In the genomic region with DNA sequence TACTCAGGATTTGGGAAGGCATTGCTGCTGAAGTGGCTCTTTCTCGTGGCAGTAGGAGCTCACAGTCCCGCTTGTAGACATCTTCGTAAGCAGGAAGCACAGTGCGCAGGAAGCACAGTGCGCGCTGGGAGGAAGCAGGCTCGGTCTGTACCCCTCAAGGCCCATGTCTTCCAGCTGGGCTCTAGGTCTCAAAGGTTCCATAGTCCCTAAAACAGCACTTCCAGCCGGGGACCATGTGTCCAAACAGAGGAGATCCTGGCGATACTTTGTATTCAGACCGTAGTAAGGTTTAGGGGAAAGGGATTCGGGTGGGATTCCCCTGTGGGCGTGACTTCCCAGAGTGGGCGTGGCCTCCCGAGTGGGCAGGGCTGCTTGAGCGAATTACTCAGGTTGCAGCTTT, we compare ENCODE assay signal across 9 mouse cellular contexts. TPM values are rescaled to one million over a fixed set of nuclear protein-coding genes. Genes with fewer than 3 reads are reported as not detected.
DNase-seq lines count a peak whose midpoint lies in the region; ATAC-seq and TF ChIP-seq lines count a peak whose summit lies in the region.
"Had no signal": no experiment of that assay in that cellular context is flagged by ENCODE, and none has a peak within 500 bp of the region (broad histone marks: within the 10 kb centered on the region; RNA-seq: fewer than 3 reads in every experiment).

No protein-coding gene starts in this region.

- H3K79me2 ChIP-seq in liver, adult 2 months (ENCODE audit: control insufficient read depth, insufficient read depth, low read length) = no peaks in the 10 kb centered on the region

- peaks cover 25% of the 10 kb centered on the region for H3K4me1 ChIP-seq in embryonic facial prominence, embryonic 14.5 days (ENCODE audit: control insufficient read depth, insufficient read depth, low read length)
- peaks cover 22% of the 10 kb centered on the region for H3K4me1 ChIP-seq in hindbrain, embryonic 12.5 days
- peaks cover 3% of the 10 kb centered on the region; the same call in 1 of the 2 replicates for H3K4me1 ChIP-seq in liver, adult 2 months (ENCODE audit: control insufficient read depth, insufficient read depth, low read length)

- TF ChIP-seq CTCF in liver, adult 2 months (IDR thresholded peaks at IDR 0.05; ENCODE audit: low read depth, low read length) = no peak

- H3K27ac ChIP-seq in embryonic facial prominence, embryonic 14.5 days (replicated peaks; ENCODE audit: low read depth, low read length) = peak overlapping the region; percentile 78
- peak overlapping the region; percentile 41 for H3K27ac ChIP-seq in hindbrain, embryonic 12.5 days
- no peak overlapping the region for H3K27ac ChIP-seq in liver, adult 2 months (replicated peaks; ENCODE audit: insufficient read depth, low read depth, low read length)

- DNase-seq in retina, postnatal 1 day = peak; percentile 37
- DNase-seq in retina, embryonic 14.5 days (ENCODE audit: low spot score) = no peak
- DNase-seq in embryonic facial prominence, embryonic 14.5 days (ENCODE audit: low spot score) = peak; percentile 53
- no peak for DNase-seq in liver, adult 2 months (ENCODE audit: extremely low read depth, low read depth, low spot score)
- DNase-seq in naive thymus-derived CD4-positive, alpha-beta T cell, adult 2 months (ENCODE audit: low read depth) = peak; percentile 72
- DNase-seq in left cerebral cortex, postnatal 36 days (ENCODE audit: low spot score in 2 of 2) = no peak
- DNase-seq in layer of hippocampus, postnatal 14 days (ENCODE audit: low spot score in 2 of 2) = no peak

- peak overlapping the region; percentile 48 for H3K4me2 ChIP-seq in embryonic facial prominence, embryonic 14.5 days (ENCODE audit: low read depth, low read length)
- H3K4me2 ChIP-seq in hindbrain, embryonic 12.5 days (replicated peaks) = peak overlapping the region; percentile 43

- H3K4me3 ChIP-seq in embryonic facial prominence, embryonic 14.5 days (ENCODE audit: low read depth, low read length) = peak overlapping the region; percentile 34
- peak overlapping the region; percentile 13; the same call in 1 of the 2 replicates for H3K4me3 ChIP-seq in hindbrain, embryonic 12.5 days
- H3K4me3 ChIP-seq in liver, adult 2 months (ENCODE audit: insufficient read depth, low read depth, low read length) = peak overlapping the region; percentile 40
- H3K4me3 ChIP-seq: myocyte had no signal

- H3K9ac ChIP-seq in embryonic facial prominence, embryonic 14.5 days (ENCODE audit: low read depth, low read length) = peak overlapping the region; percentile 51
- H3K9ac ChIP-seq in hindbrain, embryonic 12.5 days = peak overlapping the region; percentile 20
- H3K9ac ChIP-seq in liver, adult 2 months (ENCODE audit: low read depth, low read length) = peak overlapping the region; percentile 26

- no peak for TF ChIP-seq POLR2A in liver, adult 2 months (IDR thresholded peaks at IDR 0.05; ENCODE audit: extremely low read depth, insufficient read depth, low read length)

- H3K36me3 ChIP-seq in embryonic facial prominence, embryonic 14.5 days (ENCODE audit: control insufficient read depth, insufficient read depth, low read length) = no peaks in the 10 kb centered on the region
- H3K36me3 ChIP-seq in hindbrain, embryonic 12.5 days = no peaks in the 10 kb centered on the region
- no peaks in the 10 kb centered on the region for H3K36me3 ChIP-seq in liver, adult 2 months (ENCODE audit: control insufficient read depth, insufficient read depth, low read length)

- ATAC-seq in embryonic facial prominence, embryonic 14.5 days (ENCODE audit: low read depth) = no peak
- no peak for ATAC-seq in hindbrain, embryonic 12.5 days (ENCODE audit: low FRiP score)

- no peaks in the 10 kb centered on the region for H3K27me3 ChIP-seq in embryonic facial prominence, embryonic 14.5 days (replicated peaks; ENCODE audit: control insufficient read depth, insufficient read depth, low read length)
- H3K27me3 ChIP-seq in hindbrain, embryonic 12.5 days = peaks cover 4% of the 10 kb centered on the region; the same call in 1 of the 2 replicates
- H3K27me3 ChIP-seq in liver, adult 2 months (ENCODE audit: control insufficient read depth, insufficient read depth, low read length) = no peaks in the 10 kb centered on the region

- 31% methylated on average over 15 of the region's 15 CpGs for WGBS in embryonic facial prominence, embryonic 14.5 days
- 50% methylated on average over 15 of the region's 15 CpGs for WGBS in hindbrain, embryonic 12.5 days
- WGBS in liver, adult 2 months = 51% methylated on average over 15 of the region's 15 CpGs

- intact Hi-C loops in left cerebral cortex, postnatal 36 days (cut with DNase I) = loop anchor here (1.0 to 10.0 kb wide), 4 partner anchors 38 to 290 kb away; no protein-coding TSS in a partner anchor

- peaks cover 2% of the 10 kb centered on the region; the same call in 1 of the 2 replicates for H3K9me3 ChIP-seq in embryonic facial prominence, embryonic 14.5 days (ENCODE audit: control insufficient read depth, low read length)
- peaks cover 3% of the 10 kb centered on the region for H3K9me3 ChIP-seq in hindbrain, embryonic 12.5 days (replicated peaks)

RNA-seq across cellular contexts. Expression of a gene that starts 24.5 kb away (rescaled TPM):
- polyA plus RNA-seq in embryonic facial prominence, embryonic 14.5 days (2014; fragmentation: Nextera tagmentation; extraction: Ambion mirVana) = 115 and 138 TPM in 2 replicates
- 165 and 179 TPM in 2 replicates for polyA plus RNA-seq in hindbrain, embryonic 12.5 days (2016; fragmentation: Nextera tagmentation; extraction: Ambion mirVana)
- total RNA-seq in liver, adult 2 months (2014; rRNA removed) = 18.8 and 20.7 TPM in 2 replicates
- 21.2 and 29.0 TPM in 2 replicates for polyA plus RNA-seq in liver, adult 2 months (2012; rRNA removed)
- total RNA-seq in left cerebral cortex, postnatal 36 days (2021) = 10 to 100 TPM; 74.3 to 77.1 TPM
- total RNA-seq in layer of hippocampus, postnatal 14 days (2021) = 10 to 100 TPM; 91.7 to 93.9 TPM

RNA-seq across cellular contexts. Expression of a gene that starts 60.0 kb away (rescaled TPM):
- polyA plus RNA-seq in embryonic facial prominence, embryonic 14.5 days (2014; fragmentation: Nextera tagmentation; extraction: Ambion mirVana) = 43.8 and 45.4 TPM in 2 replicates
- polyA plus RNA-seq in hindbrain, embryonic 12.5 days (2016; fragmentation: Nextera tagmentation; extraction: Ambion mirVana) = 76.2 and 77.6 TPM in 2 replicates
- total RNA-seq in liver, adult 2 months (2014; rRNA removed) = 4.6 and 6.0 TPM in 2 replicates
- polyA plus RNA-seq in liver, adult 2 months (2012; rRNA removed) = 6.7 and 8.2 TPM in 2 replicates
- total RNA-seq in left cerebral cortex, postnatal 36 days (2021) = 100 to 1,000 TPM; 210 to 217 TPM
- total RNA-seq in layer of hippocampus, postnatal 14 days (2021) = 100 to 1,000 TPM; 171 to 174 TPM

Comparison
In these comparisons a context has a peak if more than half of its experiments do, and no peak if none do; other contexts are left out.
1. DNase-seq: peak in retina, postnatal 1 day (single experiment), embryonic facial prominence, embryonic 14.5 days (single experiment) and naive thymus-derived CD4-positive, alpha-beta T cell, adult 2 months (single experiment); none in retina, embryonic 14.5 days (single experiment), liver, adult 2 months (single experiment), left cerebral cortex, postnatal 36 days (0 of 2) and layer of hippocampus, postnatal 14 days (0 of 2).
2. RNA of a gene that starts 60.0 kb away (total RNA-seq): 210 to 217 TPM in left cerebral cortex, postnatal 36 days and 171 to 174 TPM in layer of hippocampus, postnatal 14 days; 4.6 to 6.0 TPM in liver, adult 2 months; every median in the first group is over 10 times any median in the second.
3. Peak in every context shown above with its lines, with median percentiles within 50 percentile points of each other: H3K4me3 ChIP-seq and H3K9ac ChIP-seq.